Mouse (Mus musculus) layer of hippocampus, adult 2 months (tissue): ENCODE results near the gene Acp5. TPM values are rescaled to one million over a fixed set of nuclear protein-coding genes. Genes with fewer than 3 reads are reported as not detected.

ENCODE experiments used
- DNase-seq, 2 experiments: peaks; one replicate each; pipeline ENCODE4 v3.0.0; 2022; ENCODE audit warnings: low spot score in 2 of 2
- H3K27ac ChIP-seq: fragments of 200-600 bp; 2 replicates; pipeline ENCODE4 v1.8.1; 2022
- H3K4me3 ChIP-seq: fragments of 200-600 bp; 2 replicates; pipeline ENCODE4 v1.8.1; 2022; ENCODE audit warnings: mild to moderate bottlenecking
- CTCF ChIP-seq: fragments of 200-600 bp; conservative IDR thresholded peaks from 2 replicates; pipeline ENCODE4 v1.8.1; 2022; ENCODE audit warnings: antibody characterized with exemption, mild to moderate bottlenecking, moderate library complexity
- microRNA-seq, 2 experiments: library from miRNA; unstranded; fragments of <30 nt; microRNA quantifications; one replicate each; pipeline ENCODE4 v1.2.0; 2021
- total RNA-seq, 2 experiments: library from RNA; stranded (reverse); gene quantifications; 2 replicates each; pipeline ENCODE4 v1.2.3; 2021

Acp5 gene
- total RNA-seq, 2 experiments from 2014 or later, result 0.27 to 0.69 TPM

DNA sequence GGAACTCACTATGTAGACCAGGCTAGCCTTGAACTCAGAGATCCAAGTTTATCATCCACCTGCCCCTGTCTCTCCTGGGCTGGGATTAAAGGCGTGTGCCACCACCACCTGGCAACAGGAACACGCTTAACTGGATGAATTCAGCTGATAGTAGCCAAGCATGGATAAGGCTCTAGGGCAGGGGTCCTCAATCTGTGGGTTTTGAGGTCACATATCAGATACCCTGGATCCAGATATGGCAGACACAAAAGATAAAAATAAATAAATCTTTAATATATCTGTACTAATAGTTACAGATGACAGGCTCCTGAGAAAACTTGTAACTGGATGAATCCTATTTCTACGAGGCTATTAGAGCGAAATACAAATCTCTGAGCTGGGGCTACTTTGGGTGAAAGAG lies 19.9 kb downstream of the Acp5 start:
- TF ChIP-seq CTCF, result no peak
- peak overlapping the region; percentile 76 for H3K4me3 ChIP-seq
- no peak overlapping the region for H3K27ac ChIP-seq
- no peak for DNase-seq

GRCm38 (mm10) chr9:22108194-22108593 lies 27.3 kb downstream of the Acp5 start:
- no peak for TF ChIP-seq CTCF

GRCm38 (mm10) chr9:22099922-22100321 lies 35.6 kb downstream of the Acp5 start:
- Histone ChIP-seq H3K27ac (no peak overlapping the region), H3K4me3 (no peak overlapping the region)
- TF ChIP-seq CTCF, result no peak
- no peak for DNase-seq

More at GRCm38 (mm10) chr9:22108194-22108593, 27.3 kb downstream of the Acp5 start:
- no peak for DNase-seq
- Histone ChIP-seq H3K4me3 (no peak overlapping the region), H3K27ac (no peak overlapping the region)

- Histone ChIP-seq H3K4me3 (no peak within 1 kb of the TSS), H3K27ac (no peak within 1 kb of the TSS)
- no peak for TF ChIP-seq CTCF
- DNase-seq, result no peak
Observed at GRCm38 (mm10) chr9:22098993-22099696, 36.4 kb downstream of the Acp5 start, which contains the start of gene Cnn1. TSS of gene Cnn1 (plus strand) at chr9:22099216.

DNA sequence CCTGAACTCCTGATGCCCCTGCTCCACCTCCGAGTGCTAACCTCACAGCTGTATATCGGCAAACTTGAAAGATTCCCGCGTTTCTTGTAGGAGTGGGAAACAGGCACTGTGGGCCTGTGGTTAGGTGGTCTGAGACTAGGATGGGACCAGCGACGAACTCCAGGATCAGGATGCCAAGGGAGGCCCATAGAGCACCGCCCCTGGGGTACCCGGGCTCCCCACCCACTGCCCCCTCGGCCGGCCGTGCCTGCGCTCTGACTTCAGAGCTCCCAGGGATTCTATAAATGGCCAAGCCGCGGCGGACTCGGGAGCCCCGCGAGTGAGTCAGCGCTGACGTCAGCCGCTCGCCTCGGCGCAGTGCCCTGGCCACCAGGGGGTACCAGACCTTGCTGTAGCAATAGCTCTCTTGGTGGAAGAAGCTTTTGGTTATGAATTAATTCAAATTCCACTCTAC lies 39.6 kb downstream of the Acp5 start:
- DNase-seq, result peak; percentile 51 to 76
- H3K4me3 ChIP-seq, result peak overlapping the region; percentile 46
- TF ChIP-seq CTCF, result peak; percentile 85
- H3K27ac ChIP-seq, result no peak overlapping the region

DNA sequence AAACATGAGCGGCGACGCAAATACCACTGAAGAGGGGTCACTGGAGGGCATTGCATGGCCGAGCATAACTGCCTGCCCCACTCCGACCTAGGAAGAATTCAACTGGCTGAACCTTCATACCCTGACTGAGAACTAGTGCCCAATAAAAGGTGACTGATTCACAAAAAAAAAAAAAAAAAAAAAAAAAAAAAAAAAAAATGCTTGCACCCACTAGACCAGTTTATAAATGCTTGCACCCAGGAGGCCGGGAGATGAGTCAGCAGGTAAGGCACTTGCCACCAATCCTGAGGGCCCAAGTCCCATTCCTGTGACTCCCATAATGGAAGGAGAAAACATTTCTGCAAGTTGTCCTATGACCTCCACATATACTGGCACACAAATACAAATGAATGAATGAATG lies 42.8 kb downstream of the Acp5 start:
- Histone ChIP-seq H3K4me3 (no peak overlapping the region), H3K27ac (no peak overlapping the region)
- DNase-seq, result no peak
- no peak for TF ChIP-seq CTCF

GRCm38 (mm10) chr9:22089986-22090385 lies 45.5 kb downstream of the Acp5 start:
- TF ChIP-seq CTCF, result no peak
- Histone ChIP-seq H3K4me3 (no peak overlapping the region), H3K27ac (no peak overlapping the region)
- no peak for DNase-seq

- H3K27ac ChIP-seq, result no peak overlapping the region
- no peak overlapping the region for H3K4me3 ChIP-seq
- no peak for TF ChIP-seq CTCF
- no peak for DNase-seq
Observed at GRCm38 (mm10) chr9:22089281-22089680, 46.2 kb downstream of the Acp5 start.

DNA sequence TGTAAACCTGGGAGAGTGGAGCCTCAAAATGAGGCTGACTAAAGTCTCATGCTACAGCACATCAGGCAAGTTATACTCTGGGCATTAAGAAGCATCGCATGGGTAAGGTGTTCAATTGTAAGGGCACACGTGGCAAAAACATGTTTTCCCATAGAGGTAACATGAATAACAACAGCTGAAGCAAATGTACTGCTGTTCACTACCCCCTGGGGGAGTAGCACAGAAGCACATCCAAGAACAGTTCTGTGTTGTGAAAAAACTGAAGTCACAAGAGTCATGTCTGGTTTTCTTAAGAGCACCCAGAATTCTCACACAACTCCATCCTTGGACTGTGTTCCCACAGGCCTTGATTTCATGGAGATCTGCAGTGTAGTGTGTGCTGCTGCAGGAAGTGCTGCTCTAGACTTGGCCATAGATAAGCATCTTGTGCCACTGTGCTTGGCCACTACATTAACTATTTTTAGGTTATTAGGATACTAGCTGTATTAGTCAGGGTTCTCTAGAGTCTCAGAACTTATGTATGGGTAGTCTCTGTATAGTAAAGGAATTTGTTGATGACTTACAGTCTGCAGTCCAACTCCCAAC lies 48.4 kb downstream of the Acp5 start:
- no peak overlapping the region for H3K4me3 ChIP-seq
- no peak for DNase-seq
- peak; percentile 54 for TF ChIP-seq CTCF
- no peak overlapping the region for H3K27ac ChIP-seq

- H3K4me3 ChIP-seq, result peak overlapping the region; percentile 73
- TF ChIP-seq CTCF, result no peak
- DNase-seq, result no peak
- H3K27ac ChIP-seq, result peak overlapping the region; percentile 95
Observed at GRCm38 (mm10) chr9:22086012-22086411, 49.5 kb downstream of the Acp5 start.

DNA sequence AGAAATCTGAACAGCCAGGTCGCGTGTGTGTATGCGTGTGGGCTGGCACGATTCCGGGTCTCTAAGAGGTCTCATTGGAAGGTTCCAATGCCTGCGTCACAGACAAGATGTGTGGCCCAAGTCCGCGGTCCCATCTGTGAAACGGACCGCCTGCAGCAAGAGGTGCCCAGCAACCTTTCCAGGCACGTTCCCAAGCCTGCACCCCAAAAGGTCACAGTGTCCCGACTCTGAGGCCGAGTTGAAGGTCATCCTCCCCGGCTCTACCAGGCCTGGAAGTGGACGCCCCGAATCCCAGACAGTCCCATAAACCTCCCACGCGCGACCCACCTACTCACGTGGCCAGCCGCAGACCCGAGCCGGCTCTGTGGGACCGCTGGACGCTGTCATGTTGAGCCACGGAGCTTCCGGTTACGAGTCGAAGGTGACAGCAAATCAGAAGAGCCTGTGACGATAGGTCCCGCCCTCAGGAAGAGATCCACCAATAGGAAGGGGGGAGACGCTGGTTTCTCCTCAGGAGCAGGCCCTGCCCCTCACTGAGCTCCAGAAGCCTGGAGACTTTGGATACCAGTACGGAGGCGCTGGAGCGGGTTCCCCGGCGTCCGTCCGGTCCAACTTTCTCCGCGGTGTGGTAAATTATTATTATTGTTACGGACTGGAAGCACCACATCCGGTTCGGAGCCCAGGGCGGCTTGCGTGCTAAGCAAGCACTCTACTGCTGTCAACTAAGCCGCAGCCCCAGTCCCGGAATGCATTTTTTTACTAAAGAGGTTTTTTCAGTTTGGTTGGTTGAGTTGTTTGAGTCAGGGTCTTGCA lies 50.3 kb downstream of the Acp5 start, which contains the start of gene Ecsit:
Ecsit (minus strand) TSS at position 417 of the 813 bp plus-strand sequence.
- TF ChIP-seq CTCF, result no peak
- peak; percentile 95 to 97 for DNase-seq
- peak within 1 kb of the TSS; percentile 95 for H3K27ac ChIP-seq
- peak within 1 kb of the TSS; percentile 73 for H3K4me3 ChIP-seq

- H3K27ac ChIP-seq, result peak overlapping the region; percentile 95
- H3K4me3 ChIP-seq, result peak overlapping the region; percentile 73
- no peak for TF ChIP-seq CTCF
- no peak for DNase-seq
Observed at GRCm38 (mm10) chr9:22084667-22085021, 50.9 kb downstream of the Acp5 start.

Small RNA genes lying within 50 kb of the gene (microRNA-seq; reads per million reads assigned to microRNA genes)
- gene Mir7084, result 0 to 1.8 reads per million in 2 experiments

Other genes with a start within 250 kb of the Acp5 start
- gene Rab3d, start 217.5 kb downstream of the Acp5 start, total RNA-seq, result 10 to 100 TPM; 16.7 to 18.8 TPM
- 10 to 100 TPM; 18.9 to 21.4 TPM for gene Ccdc159, start 208.2 kb downstream of the Acp5 start, total RNA-seq
- 10 to 100 TPM; 44.4 to 45.9 TPM for gene Tmem205, start 208.2 kb downstream of the Acp5 start, total RNA-seq
- gene Plppr2, start 198.7 kb downstream of the Acp5 start, total RNA-seq, result 100 to 1,000 TPM; 297 to 300 TPM
- gene Swsap1, start 180.0 kb downstream of the Acp5 start, total RNA-seq, result 10 to 100 TPM; 14.8 to 15.9 TPM
- 1 to 10 TPM; 7.8 to 9.1 TPM for gene Epor, start 172.2 kb downstream of the Acp5 start, total RNA-seq
- gene Rgl3, start 146.3 kb downstream of the Acp5 start, total RNA-seq, result 1 to 10 TPM; 2.9 to 3.8 TPM
- 1 to 10 TPM; 8.5 to 9.2 TPM for gene Ccdc151, start 133.1 kb downstream of the Acp5 start, total RNA-seq
- 100 to 1,000 TPM; 106 to 111 TPM for gene Prkcsh, start 132.9 kb downstream of the Acp5 start, total RNA-seq
- 100 to 1,000 TPM; 156 to 160 TPM for gene Elavl3, start 83.7 kb downstream of the Acp5 start, total RNA-seq
- gene Gm49318, start 64.5 kb downstream of the Acp5 start, total RNA-seq, result 1 to 10 TPM; 2.2 to 6.3 TPM
- gene Zfp653, start 64.3 kb downstream of the Acp5 start, total RNA-seq, result 10 to 100 TPM; 22.3 to 25.2 TPM
- 10 to 100 TPM; 44.7 to 47.2 TPM for gene Ecsit, start 50.3 kb downstream of the Acp5 start, total RNA-seq
- gene Cnn1, start 36.5 kb downstream of the Acp5 start, total RNA-seq, result 1 to 10 TPM in 1 of 2 experiments, under 1 TPM in 1; 0.44 to 1.4 TPM
- gene Elof1, start 18.5 kb downstream of the Acp5 start, total RNA-seq, result 10 to 100 TPM; 54.6 to 54.8 TPM
- gene Pigyl, start 21.1 kb upstream of the Acp5 start, total RNA-seq, result 10 to 100 TPM; 49.0 to 50.5 TPM
- under 1 TPM in 1 of 2 experiments, not detected in 1; 0.42 TPM for gene Zfp872, start 52.4 kb upstream of the Acp5 start, total RNA-seq
- gene Zfp809, start 90.0 kb upstream of the Acp5 start, total RNA-seq, result 10 to 100 TPM; 26.0 to 26.4 TPM
- 1 to 10 TPM; 6.4 to 6.7 TPM for gene Zfp599, start 124.2 kb upstream of the Acp5 start, total RNA-seq
- 10 to 100 TPM; 19.9 to 23.2 TPM for gene Zfp810, start 171.9 kb upstream of the Acp5 start, total RNA-seq